Mouse (Mus musculus): ENCODE data around the gene Ccdc63. TPM values are rescaled to one million over a fixed set of nuclear protein-coding genes. Genes with fewer than 3 reads are reported as not detected.

Gene Ccdc63
- polyA plus RNA-seq, 1 experiment from 2014 or later: not detected

DNA sequence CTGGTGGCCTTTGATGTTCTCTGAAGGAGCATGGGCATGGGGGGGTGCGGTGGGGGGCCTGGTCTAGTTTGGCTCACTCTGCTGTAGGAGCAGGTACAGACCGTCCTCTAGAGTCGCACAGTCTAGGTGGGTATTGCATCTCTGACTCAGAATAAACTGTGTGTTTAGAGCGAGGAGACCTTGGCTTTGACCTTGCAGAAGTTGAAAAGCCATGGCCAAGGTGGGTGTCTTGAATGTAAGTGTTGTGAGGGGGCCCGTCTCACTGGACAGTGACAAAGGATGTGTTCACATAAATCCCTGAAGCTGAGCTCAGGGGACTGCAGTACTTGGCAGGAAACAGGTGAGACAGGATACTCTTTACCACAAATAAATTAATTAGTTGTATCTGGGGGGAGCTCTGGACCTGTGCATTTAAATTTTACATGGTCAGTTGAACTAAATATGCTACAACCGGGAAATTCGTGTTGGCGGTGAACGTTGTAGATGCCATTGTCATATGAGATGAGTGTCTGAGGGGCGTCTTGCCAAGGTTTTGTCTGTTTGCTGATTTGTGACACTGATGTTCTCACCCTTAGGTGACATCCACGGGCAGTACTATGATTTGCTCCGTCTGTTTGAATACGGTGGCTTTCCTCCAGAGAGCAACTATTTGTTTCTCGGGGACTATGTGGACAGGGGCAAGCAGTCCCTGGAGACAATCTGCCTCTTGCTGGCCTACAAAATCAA lies 27.9 kb upstream of the Ccdc63 start:
- Histone ChIP-seq H3K27me3 (replicated peaks; ENCODE audit: control insufficient read depth, insufficient read depth, low read length) (no peaks in the 10 kb centered on the region), H3K4me3 (ENCODE audit: low read depth, low read length) (no peak overlapping the region), H3K4me1 (replicated peaks; ENCODE audit: control insufficient read depth, insufficient read depth, low read length) (peaks cover 4% of the 10 kb centered on the region), H3K36me3 (ENCODE audit: control insufficient read depth, insufficient read depth, low read length) (peaks cover 98% of the 10 kb centered on the region), H3K9ac (ENCODE audit: low read length) (no peak overlapping the region), H3K27ac (ENCODE audit: low read depth) (no peak overlapping the region), H3K4me2 (ENCODE audit: low read length) (no peak overlapping the region), H3K9me3 (ENCODE audit: control insufficient read depth, low read length) (no peaks in the 10 kb centered on the region)
- 91% methylated on average over 14 of the region's 14 CpGs for WGBS
- no peak for ATAC-seq (replicated peaks; ENCODE audit: low FRiP score, low TSS enrichment, low read depth)
- no peak for DNase-seq (ENCODE audit: low spot score)

DNA sequence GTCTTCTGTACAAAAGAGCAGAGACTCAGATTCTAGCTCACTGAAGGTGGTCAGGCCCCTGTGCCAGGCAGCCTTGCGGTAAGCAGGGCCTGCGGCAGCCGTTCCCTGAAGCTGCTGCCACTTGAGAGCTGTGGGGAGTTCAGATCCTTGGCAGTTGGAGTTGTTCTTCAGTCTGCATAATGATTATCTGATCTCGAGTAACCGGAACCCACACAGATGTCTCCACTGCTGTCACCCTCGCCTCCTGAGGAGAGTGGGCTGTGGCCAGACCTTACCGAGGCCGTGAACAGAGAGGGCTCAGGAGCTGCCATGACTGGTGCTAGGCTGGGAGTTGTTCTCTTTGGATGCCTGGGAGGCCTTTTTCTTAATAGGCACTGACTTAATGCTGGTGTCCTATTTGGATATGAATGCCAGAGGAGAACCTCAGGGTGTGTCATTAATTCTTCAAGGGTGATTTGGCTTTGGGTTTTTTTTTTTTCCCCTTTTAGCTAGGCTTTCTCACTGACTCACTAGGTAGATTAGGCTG lies 26.1 kb upstream of the Ccdc63 start:
- no peak for DNase-seq (ENCODE audit: low spot score)
- Histone ChIP-seq H3K4me3 (ENCODE audit: low read depth, low read length) (no peak overlapping the region), H3K4me1 (replicated peaks; ENCODE audit: control insufficient read depth, insufficient read depth, low read length) (peaks cover 20% of the 10 kb centered on the region), H3K4me2 (ENCODE audit: low read length) (no peak overlapping the region), H3K27ac (ENCODE audit: low read depth) (no peak overlapping the region), H3K9ac (ENCODE audit: low read length) (no peak overlapping the region), H3K36me3 (ENCODE audit: control insufficient read depth, insufficient read depth, low read length) (peaks cover 95% of the 10 kb centered on the region), H3K9me3 (ENCODE audit: control insufficient read depth, low read length) (no peaks in the 10 kb centered on the region), H3K27me3 (replicated peaks; ENCODE audit: control insufficient read depth, insufficient read depth, low read length) (no peaks in the 10 kb centered on the region)
- WGBS: 72% methylated on average over 8 of the region's 8 CpGs
- no peak for ATAC-seq (replicated peaks; ENCODE audit: low FRiP score, low TSS enrichment, low read depth)

DNA sequence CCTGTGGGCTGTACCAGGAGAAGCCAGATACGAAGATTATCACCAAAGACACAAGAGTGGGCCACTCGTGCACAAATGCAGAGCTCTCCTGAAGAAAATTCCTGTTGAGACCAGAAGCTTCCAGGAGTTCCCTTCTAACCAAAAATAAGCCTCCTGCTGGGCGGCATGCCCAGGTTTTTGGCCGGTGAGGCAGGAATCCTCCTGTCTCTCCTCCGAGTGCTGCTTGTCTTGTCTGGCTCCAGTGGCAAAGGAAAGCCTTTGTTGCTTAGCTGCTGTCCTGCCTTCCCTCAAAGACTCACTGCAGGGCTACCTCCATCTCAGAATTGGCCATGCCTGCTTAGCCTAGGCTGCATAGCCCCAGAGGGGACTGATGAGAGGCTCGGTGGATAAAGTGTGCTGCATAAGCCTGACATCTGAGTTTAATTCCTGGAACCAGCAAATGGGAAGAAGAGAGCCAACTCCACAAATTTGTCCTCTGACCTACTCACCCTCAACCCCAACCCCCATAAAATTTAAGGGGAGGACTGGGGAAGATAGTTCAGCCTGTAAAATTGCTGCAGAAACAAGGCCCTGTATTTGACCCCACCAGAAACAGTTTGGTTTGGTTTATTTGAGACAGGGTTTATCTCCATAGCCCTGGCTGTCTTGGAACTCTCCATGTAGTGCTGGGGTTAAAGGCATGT lies 24.8 kb upstream of the Ccdc63 start:
- no peak overlapping the region for H3K27ac ChIP-seq (ENCODE audit: low read depth)
- no peak overlapping the region for H3K9ac ChIP-seq (ENCODE audit: low read length)
- DNase-seq (ENCODE audit: low spot score) (no peak), ATAC-seq (replicated peaks; ENCODE audit: low FRiP score, low TSS enrichment, low read depth) (no peak)
- no peaks in the 10 kb centered on the region for H3K9me3 ChIP-seq (ENCODE audit: control insufficient read depth, low read length)
- H3K4me1 ChIP-seq (replicated peaks; ENCODE audit: control insufficient read depth, insufficient read depth, low read length): peaks cover 33% of the 10 kb centered on the region
- H3K36me3 ChIP-seq (ENCODE audit: control insufficient read depth, insufficient read depth, low read length): peaks cover 93% of the 10 kb centered on the region
- H3K4me2 ChIP-seq (ENCODE audit: low read length): no peak overlapping the region
- no peak overlapping the region for H3K4me3 ChIP-seq (ENCODE audit: low read depth, low read length)
- WGBS: 64% methylated on average over 6 of the region's 6 CpGs
- H3K27me3 ChIP-seq (replicated peaks; ENCODE audit: control insufficient read depth, insufficient read depth, low read length): no peaks in the 10 kb centered on the region

DNA sequence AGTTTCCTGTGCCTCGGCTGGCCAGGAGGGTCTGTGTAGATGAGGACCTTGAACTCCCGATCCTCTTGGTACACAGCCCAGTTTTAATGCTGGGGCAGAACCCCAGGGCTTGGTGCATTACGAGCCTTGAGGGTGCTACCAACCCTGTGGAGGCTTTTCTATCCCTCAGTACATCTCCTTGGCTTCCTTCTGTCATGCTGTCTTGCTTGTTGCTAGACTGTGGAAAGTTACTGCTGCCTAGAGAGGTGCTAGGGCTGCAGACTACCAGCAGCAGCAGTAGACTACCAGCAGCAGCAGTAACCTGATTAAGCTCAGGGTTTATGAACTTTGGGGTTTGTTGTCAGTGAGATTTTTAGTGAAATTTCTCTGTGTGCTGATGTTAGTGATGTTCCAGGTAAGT lies 23.4 kb upstream of the Ccdc63 start:
- no peak overlapping the region for H3K4me3 ChIP-seq (ENCODE audit: low read depth, low read length)
- peaks cover 42% of the 10 kb centered on the region for H3K4me1 ChIP-seq (replicated peaks; ENCODE audit: control insufficient read depth, insufficient read depth, low read length)
- no peak overlapping the region for H3K4me2 ChIP-seq (ENCODE audit: low read length)
- ATAC-seq (replicated peaks; ENCODE audit: low FRiP score, low TSS enrichment, low read depth): no peak
- WGBS: 72% methylated on average over 3 of the region's 3 CpGs
- peaks cover 80% of the 10 kb centered on the region for H3K36me3 ChIP-seq (ENCODE audit: control insufficient read depth, insufficient read depth, low read length)
- no peaks in the 10 kb centered on the region for H3K27me3 ChIP-seq (replicated peaks; ENCODE audit: control insufficient read depth, insufficient read depth, low read length)
- no peaks in the 10 kb centered on the region for H3K9me3 ChIP-seq (ENCODE audit: control insufficient read depth, low read length)
- no peak overlapping the region for H3K9ac ChIP-seq (ENCODE audit: low read length)
- DNase-seq (ENCODE audit: low spot score): no peak
- no peak overlapping the region for H3K27ac ChIP-seq (ENCODE audit: low read depth)

DNA sequence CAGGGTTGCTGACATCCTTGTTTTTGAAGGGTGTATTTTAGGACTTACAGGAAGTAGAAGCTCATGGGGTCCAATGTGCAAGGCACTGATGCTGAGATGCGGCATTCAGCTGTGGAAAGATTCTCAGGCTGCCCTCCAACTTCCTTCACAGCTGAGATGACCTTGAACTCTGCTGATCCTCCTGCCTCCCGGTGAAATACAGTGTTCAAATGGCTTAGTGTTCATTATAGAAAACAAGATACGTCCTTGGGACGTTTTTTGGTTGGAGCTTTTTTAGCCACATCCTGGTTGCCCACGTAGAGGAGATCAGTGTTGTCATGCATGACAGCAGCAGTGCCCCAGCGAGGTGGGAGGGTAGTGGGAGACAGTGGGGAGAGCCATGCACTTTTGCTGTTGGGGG lies 22.6 kb upstream of the Ccdc63 start:
- H3K4me3 ChIP-seq (ENCODE audit: low read depth, low read length): no peak overlapping the region
- 52% methylated on average over 6 of the region's 6 CpGs for WGBS
- peaks cover 42% of the 10 kb centered on the region for H3K4me1 ChIP-seq (replicated peaks; ENCODE audit: control insufficient read depth, insufficient read depth, low read length)
- no peak overlapping the region for H3K9ac ChIP-seq (ENCODE audit: low read length)
- peaks cover 71% of the 10 kb centered on the region for H3K36me3 ChIP-seq (ENCODE audit: control insufficient read depth, insufficient read depth, low read length)
- no peak for ATAC-seq (replicated peaks; ENCODE audit: low FRiP score, low TSS enrichment, low read depth)
- no peak overlapping the region for H3K27ac ChIP-seq (ENCODE audit: low read depth)
- no peaks in the 10 kb centered on the region for H3K9me3 ChIP-seq (ENCODE audit: control insufficient read depth, low read length)
- no peak for DNase-seq (ENCODE audit: low spot score)
- no peak overlapping the region for H3K4me2 ChIP-seq (ENCODE audit: low read length)
- H3K27me3 ChIP-seq (replicated peaks; ENCODE audit: control insufficient read depth, insufficient read depth, low read length): no peaks in the 10 kb centered on the region

DNA sequence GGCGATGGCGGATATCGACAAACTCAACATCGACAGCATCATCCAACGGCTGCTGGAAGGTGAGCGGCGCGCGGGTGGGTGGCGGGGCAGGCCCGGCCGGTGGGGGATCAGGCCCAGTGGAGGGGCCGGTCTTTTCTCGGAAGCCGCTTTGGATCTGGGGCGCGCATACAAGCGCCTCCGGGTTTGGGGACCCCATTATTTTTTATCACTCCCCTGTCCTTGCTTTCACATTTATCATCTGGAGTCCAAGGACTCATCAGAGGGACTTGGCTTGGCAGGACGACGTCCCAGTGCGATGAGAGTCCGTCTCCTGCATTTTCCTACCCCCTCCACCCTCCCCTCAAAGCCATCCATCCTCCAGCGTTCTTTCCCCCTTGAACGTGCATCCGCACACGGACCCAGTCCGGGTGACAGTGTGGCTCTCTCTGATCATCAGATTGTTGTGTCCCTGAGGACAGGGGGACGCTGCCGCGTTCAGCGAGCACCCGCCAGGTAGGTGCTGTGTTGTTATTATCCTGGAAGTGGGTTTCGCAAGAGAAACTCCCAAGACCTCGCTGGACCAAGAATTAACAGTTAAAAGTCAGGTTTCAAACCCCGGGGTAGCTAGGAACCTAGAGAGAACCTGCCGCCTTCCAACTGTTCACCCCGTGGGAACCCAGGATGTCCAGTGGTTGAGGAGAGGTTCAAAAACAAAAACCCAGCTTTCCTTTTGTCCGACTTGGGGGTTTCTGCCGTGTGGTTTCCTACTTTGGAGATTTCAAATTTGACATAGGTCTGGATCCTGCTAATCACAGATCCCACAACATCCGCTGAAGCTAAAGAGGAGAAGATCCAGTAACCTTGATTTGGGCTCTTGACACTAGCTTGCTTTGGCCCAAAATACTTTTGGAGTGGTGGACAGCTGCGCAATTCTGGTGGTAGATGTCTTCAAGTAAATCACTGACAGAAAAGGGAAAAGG lies 18.2 kb upstream of the Ccdc63 start:
- Histone ChIP-seq H3K27ac (ENCODE audit: low read depth) (peak overlapping the region; percentile 73), H3K36me3 (ENCODE audit: control insufficient read depth, insufficient read depth, low read length) (peaks cover 30% of the 10 kb centered on the region), H3K27me3 (replicated peaks; ENCODE audit: control insufficient read depth, insufficient read depth, low read length) (no peaks in the 10 kb centered on the region), H3K9ac (ENCODE audit: low read length) (peak overlapping the region; percentile 98), H3K9me3 (ENCODE audit: control insufficient read depth, low read length) (no peaks in the 10 kb centered on the region), H3K4me1 (replicated peaks; ENCODE audit: control insufficient read depth, insufficient read depth, low read length) (peaks cover 51% of the 10 kb centered on the region), H3K4me2 (ENCODE audit: low read length) (peak overlapping the region; percentile 81), H3K4me3 (ENCODE audit: low read depth, low read length) (peak overlapping the region; percentile 100)
- ATAC-seq (replicated peaks; ENCODE audit: low FRiP score, low TSS enrichment, low read depth) (peak; percentile 17; the same call in 1 of the 2 replicates), DNase-seq (ENCODE audit: low spot score) (peak; percentile 69)
- WGBS: 1% methylated on average over 42 of the region's 42 CpGs

DNA sequence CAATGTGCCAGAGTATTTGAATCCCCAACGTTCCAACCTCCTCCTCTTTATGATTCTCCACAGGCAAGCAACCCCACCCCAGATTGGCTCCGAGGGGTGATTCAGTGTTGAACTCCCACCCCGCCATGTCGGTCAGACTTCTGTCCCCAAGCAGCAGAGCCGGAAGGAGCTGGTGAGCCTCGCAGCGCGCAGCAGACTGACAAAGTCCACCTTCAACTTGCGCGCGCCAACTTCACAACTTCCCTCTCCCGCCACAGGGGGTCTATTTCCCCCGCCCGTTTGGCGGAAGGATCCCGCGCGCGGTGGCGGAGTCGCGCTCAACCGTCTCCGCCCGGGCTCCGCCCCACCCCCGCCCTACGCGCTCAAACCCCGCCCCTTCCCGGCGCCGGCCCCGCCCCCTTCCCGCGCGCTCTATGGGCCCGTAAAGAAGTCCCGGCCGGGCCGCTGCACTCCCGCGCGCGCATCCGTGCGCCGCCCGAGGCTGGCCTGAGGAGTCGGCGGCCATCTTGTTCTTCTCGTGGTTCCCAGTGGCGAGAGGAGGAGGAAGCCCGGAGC lies 17.3 kb upstream of the Ccdc63 start, which contains the start of gene Ppp1cc:
Gene Ppp1cc (plus strand): TSS at position 452 of the 555 bp plus-strand sequence.
- WGBS: 1% methylated on average over 54 of the region's 54 CpGs
- peak; percentile 98 for DNase-seq (ENCODE audit: low spot score)
- Histone ChIP-seq H3K4me3 (ENCODE audit: low read depth, low read length) (peak within 1 kb of the TSS; percentile 100), H3K36me3 (ENCODE audit: control insufficient read depth, insufficient read depth, low read length) (peaks cover 21% of the 10 kb centered on the region), H3K4me1 (replicated peaks; ENCODE audit: control insufficient read depth, insufficient read depth, low read length) (peaks cover 46% of the 10 kb centered on the region), H3K27me3 (replicated peaks; ENCODE audit: control insufficient read depth, insufficient read depth, low read length) (no peaks in the 10 kb centered on the region), H3K9ac (ENCODE audit: low read length) (peak within 1 kb of the TSS; percentile 98), H3K9me3 (ENCODE audit: control insufficient read depth, low read length) (no peaks in the 10 kb centered on the region), H3K4me2 (ENCODE audit: low read length) (peak within 1 kb of the TSS; percentile 81), H3K27ac (ENCODE audit: low read depth) (peak within 1 kb of the TSS; percentile 81)
- peak; percentile 95 for ATAC-seq (replicated peaks; ENCODE audit: low FRiP score, low TSS enrichment, low read depth)

DNA sequence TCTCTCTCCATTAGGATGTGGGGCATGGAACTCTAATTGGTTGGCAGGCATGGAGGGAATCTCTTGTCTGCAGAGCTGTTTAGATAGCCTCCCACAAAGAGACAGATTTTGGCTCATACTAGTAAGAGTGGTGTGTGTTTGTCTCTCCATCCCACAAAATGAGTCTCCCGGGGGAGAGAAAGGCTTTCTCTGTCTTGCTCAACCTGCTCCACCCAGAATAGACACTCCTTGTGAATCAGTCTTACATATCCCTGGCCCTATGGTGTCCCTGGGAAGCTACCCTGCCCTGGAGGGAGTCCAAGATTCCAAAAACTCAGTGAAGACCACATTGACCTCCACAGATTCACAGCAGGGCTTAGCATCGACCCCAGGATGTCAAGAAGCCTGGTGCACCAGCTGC lies 15.9 kb upstream of the Ccdc63 start:
- Histone ChIP-seq H3K27me3 (replicated peaks; ENCODE audit: control insufficient read depth, insufficient read depth, low read length) (no peaks in the 10 kb centered on the region), H3K4me3 (ENCODE audit: low read depth, low read length) (no peak overlapping the region), H3K4me1 (replicated peaks; ENCODE audit: control insufficient read depth, insufficient read depth, low read length) (peaks cover 33% of the 10 kb centered on the region), H3K27ac (ENCODE audit: low read depth) (no peak overlapping the region), H3K9me3 (ENCODE audit: control insufficient read depth, low read length) (no peaks in the 10 kb centered on the region), H3K36me3 (ENCODE audit: control insufficient read depth, insufficient read depth, low read length) (peaks cover 9% of the 10 kb centered on the region), H3K4me2 (ENCODE audit: low read length) (no peak overlapping the region), H3K9ac (ENCODE audit: low read length) (no peak overlapping the region)
- ATAC-seq (replicated peaks; ENCODE audit: low FRiP score, low TSS enrichment, low read depth) (no peak), DNase-seq (ENCODE audit: low spot score) (no peak)
- WGBS: 61% methylated on average over 2 of the region's 2 CpGs

Data from intestine, embryonic 14.5 days (tissue).